Mouse (Mus musculus) regulatory T cell (primary cell): ENCODE data around the gene Dusp13.

Source experiments
- in situ Hi-C: fragments of 300-600 bp; cut with MboI, MseI; formaldehyde crosslinking; loops from one replicate; pipeline ENCODE4 v1.15.1; 2025; ENCODE audit warnings: high pct_unique_total_duplicates

The Dusp13 gene

GRCm38 (mm10) chr14:21750881-21751542 is at the start of gene Dusp13:
Gene Dusp13 (minus strand): TSS chr14:21751181.
- in situ Hi-C loops, result loop anchor here (5.0 kb wide), 1 partner anchor 101 kb away; no protein-coding TSS in a partner anchor

GRCm38 (mm10) chr14:21800641-21801040 is 49.7 kb upstream of the Dusp13 start:
- in situ Hi-C loops, result no loop called here

GRCm38 (mm10) chr14:21792250-21792649 is 41.3 kb upstream of the Dusp13 start:
- in situ Hi-C loops, result no loop called here

GRCm38 (mm10) chr14:21791722-21792121 is 40.7 kb upstream of the Dusp13 start:
- in situ Hi-C loops, result no loop called here

- in situ Hi-C loops, result no loop called here
These were observed 39.7 kb upstream of the Dusp13 start for GRCm38 (mm10) chr14:21790585-21791251.

- in situ Hi-C loops, result no loop called here
These were observed 37.1 kb upstream of the Dusp13 start for GRCm38 (mm10) chr14:21788121-21788520.

GRCm38 (mm10) chr14:21787374-21787773 is 36.4 kb upstream of the Dusp13 start:
- in situ Hi-C loops, result no loop called here

- in situ Hi-C loops, result no loop called here
These were observed 35.5 kb upstream of the Dusp13 start for GRCm38 (mm10) chr14:21786500-21786899.

GRCm38 (mm10) chr14:21776201-21776600 is 25.2 kb upstream of the Dusp13 start:
- in situ Hi-C loops, result no loop called here

- in situ Hi-C loops, result no loop called here
These were observed 23.0 kb upstream of the Dusp13 start for GRCm38 (mm10) chr14:21773946-21774345.

- in situ Hi-C loops, result no loop called here
These were observed 21.7 kb upstream of the Dusp13 start for GRCm38 (mm10) chr14:21772506-21773281.

- in situ Hi-C loops, result no loop called here
These were observed 15.5 kb upstream of the Dusp13 start for GRCm38 (mm10) chr14:21766398-21766958.

GRCm38 (mm10) chr14:21765754-21766397 is 14.9 kb upstream of the Dusp13 start:
- in situ Hi-C loops, result no loop called here

GRCm38 (mm10) chr14:21764646-21765045 is 13.7 kb upstream of the Dusp13 start:
- in situ Hi-C loops, result no loop called here

GRCm38 (mm10) chr14:21763736-21764135 is 12.8 kb upstream of the Dusp13 start:
- in situ Hi-C loops, result no loop called here

GRCm38 (mm10) chr14:21761560-21761959 is 10.6 kb upstream of the Dusp13 start:
- in situ Hi-C loops, result no loop called here

GRCm38 (mm10) chr14:21753367-21753766 is 2.4 kb upstream of the Dusp13 start:
- in situ Hi-C loops, result loop anchor here (5.0 kb wide), 1 partner anchor 99 kb away; no protein-coding TSS in a partner anchor

GRCm38 (mm10) chr14:21752411-21752810 is 1.4 kb upstream of the Dusp13 start:
- in situ Hi-C loops, result loop anchor here (5.0 kb wide), 1 partner anchor 100 kb away; no protein-coding TSS in a partner anchor

- in situ Hi-C loops, result loop anchor here (5.0 kb wide), 1 partner anchor 102 kb away; no protein-coding TSS in a partner anchor
These were observed 737 bp downstream of the Dusp13 start, which contains the start of gene Samd8 for GRCm38 (mm10) chr14:21750008-21750880. Gene Samd8 (plus strand): TSS chr14:21750531.
